Mouse (Mus musculus): ENCODE measurements around the gene Nlrp4b.
"Not testable (repeated sequence)": the region's sequence is repeated elsewhere in the genome, so short reads cannot be mapped to it uniquely, and the experiment has no call there.

Nlrp4b gene

DNA sequence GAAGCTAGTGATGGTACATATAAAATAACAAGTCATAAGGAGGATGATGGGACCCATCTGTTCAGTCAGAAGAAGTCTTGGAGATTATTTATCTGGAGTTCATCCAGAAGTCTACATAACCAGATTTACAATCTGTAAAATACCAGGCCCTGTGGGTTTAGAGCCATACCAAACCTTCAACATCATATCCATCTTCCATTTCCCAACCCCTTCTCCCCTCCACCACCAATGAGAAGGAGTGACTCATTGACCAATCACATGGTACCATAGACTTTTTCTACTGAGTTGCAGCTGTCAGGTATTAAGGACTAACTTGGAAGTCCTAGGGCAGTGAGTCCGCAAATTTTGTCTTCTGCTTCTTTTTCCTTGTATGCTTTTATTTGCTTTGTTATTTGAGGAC is at the start of gene Nlrp4b:
Gene Nlrp4b, plus strand, starts transcription at position 301 of the 400 bp plus-strand sequence.
- DNase-seq (ENCODE audit: low spot score in 2 of 2): no peak

DNA sequence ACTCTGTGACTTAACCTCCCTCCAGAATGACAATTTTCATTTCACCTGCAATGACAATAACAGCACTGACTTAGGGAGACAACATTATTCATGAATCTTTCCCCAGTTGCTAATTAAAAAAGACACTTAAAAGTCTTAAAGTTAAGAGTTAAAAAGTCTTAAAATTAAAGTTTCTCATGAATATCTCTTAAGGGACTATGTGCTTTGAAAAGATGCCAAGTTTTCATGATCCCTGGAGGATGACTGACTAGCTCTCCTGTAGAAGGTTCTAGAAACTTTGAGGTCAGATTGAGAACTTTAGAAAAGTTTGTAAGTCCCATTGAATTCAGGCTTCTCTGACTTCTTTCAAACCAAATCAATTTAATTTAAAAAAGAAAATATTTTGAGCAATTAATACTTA is 66.7 kb downstream of the Nlrp4b start, which contains the start of gene Vmn1r71:
Gene Vmn1r71, minus strand, starts transcription at position 101 of the 400 bp plus-strand sequence.
- no peak for DNase-seq (ENCODE audit: low spot score in 2 of 2)

- DNase-seq (ENCODE audit: low spot score in 2 of 2): not testable (repeated sequence)
Measured at GRCm38 (mm10) chr7:10757551-10757950, 70.0 kb downstream of the Nlrp4b start.

Measured in spleen, postnatal 4 days (tissue).